Mouse (Mus musculus) layer of hippocampus, adult 18-20 months (tissue): ENCODE measurements around the gene Slc4a4. TPM values are rescaled to one million over a fixed set of nuclear protein-coding genes. Genes with fewer than 3 reads are reported as not detected.

ENCODE experiments used
- DNase-seq, 2 experiments: peaks; one replicate each; pipeline ENCODE4 v3.0.0; 2022; ENCODE audit warnings: low spot score in 2 of 2
- total RNA-seq, 2 experiments: library from RNA; stranded (reverse); gene quantifications; 2 replicates each; pipeline ENCODE4 v1.2.3; 2021

The Slc4a4 gene
- total RNA-seq, 2 experiments from 2014 or later, result 125 to 128 TPM

GRCm38 (mm10) chr5:89146276-89146675, 259.7 kb downstream of the Slc4a4 start:
- DNase-seq, result no peak

GRCm38 (mm10) chr5:89147282-89147790, 260.7 kb downstream of the Slc4a4 start:
- no peak for DNase-seq

- no peak for DNase-seq
These were observed 262.9 kb downstream of the Slc4a4 start for GRCm38 (mm10) chr5:89149436-89150040.

GRCm38 (mm10) chr5:89151076-89151475, 264.5 kb downstream of the Slc4a4 start:
- DNase-seq, result no peak

- DNase-seq, result no peak
These were observed 284.6 kb downstream of the Slc4a4 start for GRCm38 (mm10) chr5:89171025-89171718.

GRCm38 (mm10) chr5:89190063-89190462, 303.4 kb downstream of the Slc4a4 start:
- DNase-seq, result no peak

- no peak for DNase-seq
These were observed 308.0 kb downstream of the Slc4a4 start for GRCm38 (mm10) chr5:89194654-89195053.

GRCm38 (mm10) chr5:89198501-89198900, 311.9 kb downstream of the Slc4a4 start:
- DNase-seq, result no peak

GRCm38 (mm10) chr5:89209973-89210703, 323.5 kb downstream of the Slc4a4 start:
- DNase-seq, result no peak

GRCm38 (mm10) chr5:89211057-89211456, 324.4 kb downstream of the Slc4a4 start:
- DNase-seq, result no peak

GRCm38 (mm10) chr5:89218222-89218621, 331.6 kb downstream of the Slc4a4 start:
- no peak for DNase-seq

- no peak for DNase-seq
These were observed 332.1 kb downstream of the Slc4a4 start for GRCm38 (mm10) chr5:89218709-89219108.

- peak in 1 of 2 experiments; percentile 36 for DNase-seq
These were observed 335.0 kb downstream of the Slc4a4 start for GRCm38 (mm10) chr5:89221658-89222057.

GRCm38 (mm10) chr5:89223061-89223740, 336.6 kb downstream of the Slc4a4 start:
- DNase-seq, result no peak

- DNase-seq, result peak in 1 of 2 experiments; percentile 51
These were observed 337.2 kb downstream of the Slc4a4 start for GRCm38 (mm10) chr5:89223744-89224368.

- DNase-seq, result no peak
These were observed 341.3 kb downstream of the Slc4a4 start for GRCm38 (mm10) chr5:89227948-89228347.

GRCm38 (mm10) chr5:89229606-89230005, 343.0 kb downstream of the Slc4a4 start:
- DNase-seq, result no peak

GRCm38 (mm10) chr5:89232313-89232712, 345.7 kb downstream of the Slc4a4 start:
- DNase-seq, result no peak

GRCm38 (mm10) chr5:89251806-89252205, 365.2 kb downstream of the Slc4a4 start:
- no peak for DNase-seq

- DNase-seq, result no peak
These were observed 373.3 kb downstream of the Slc4a4 start for GRCm38 (mm10) chr5:89259804-89260492.
